Mouse (Mus musculus): ENCODE results near the gene Cope.

DNA sequence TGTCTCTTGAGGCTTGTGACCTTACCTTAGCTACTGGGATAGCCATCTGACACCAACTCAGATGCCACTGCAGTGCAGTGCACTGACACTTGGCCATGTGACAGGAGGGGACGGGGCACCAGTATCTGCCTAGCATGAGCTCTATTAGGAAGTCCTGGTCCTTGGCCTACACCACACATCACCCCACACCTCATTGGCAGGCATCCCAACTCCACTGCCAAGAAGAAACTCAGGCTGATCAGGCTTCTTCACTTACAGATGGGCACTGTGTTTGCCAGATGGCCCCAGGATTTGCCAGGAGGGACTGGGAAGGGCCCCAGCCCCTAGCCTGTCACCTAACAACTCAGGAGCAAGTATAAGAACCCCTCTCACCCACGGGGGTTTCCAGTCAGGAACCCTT is 11.1 kb downstream of the Cope start:
- no peak for TF ChIP-seq POLR2A (IDR thresholded peaks at IDR 0.05; ENCODE audit: low read depth, low read length)
- TF ChIP-seq CTCF (IDR thresholded peaks at IDR 0.05; ENCODE audit: extremely low read depth, insufficient read length, insufficient replicate concordance, low read depth, low read length): no peak
